Mouse (Mus musculus): ENCODE measurements at regions not wholly inside any gene's neighbourhood (a gene's known extent, or its start where the extent isn't known, plus 50 kb on each side); places are given as distances from the start of the nearest gene placed in this dataset.
"Not testable (repeated sequence)": the region's sequence is repeated elsewhere in the genome, so short reads cannot be mapped to it uniquely, and the experiment has no call there.

- peak in 1 of 2 experiments; percentile 26 for DNase-seq (ENCODE audit: low spot score in 2 of 2)
Measured at GRCm38 (mm10) chr13:3216070-3216469, 321.8 kb upstream of the Gdi2 start.

DNA sequence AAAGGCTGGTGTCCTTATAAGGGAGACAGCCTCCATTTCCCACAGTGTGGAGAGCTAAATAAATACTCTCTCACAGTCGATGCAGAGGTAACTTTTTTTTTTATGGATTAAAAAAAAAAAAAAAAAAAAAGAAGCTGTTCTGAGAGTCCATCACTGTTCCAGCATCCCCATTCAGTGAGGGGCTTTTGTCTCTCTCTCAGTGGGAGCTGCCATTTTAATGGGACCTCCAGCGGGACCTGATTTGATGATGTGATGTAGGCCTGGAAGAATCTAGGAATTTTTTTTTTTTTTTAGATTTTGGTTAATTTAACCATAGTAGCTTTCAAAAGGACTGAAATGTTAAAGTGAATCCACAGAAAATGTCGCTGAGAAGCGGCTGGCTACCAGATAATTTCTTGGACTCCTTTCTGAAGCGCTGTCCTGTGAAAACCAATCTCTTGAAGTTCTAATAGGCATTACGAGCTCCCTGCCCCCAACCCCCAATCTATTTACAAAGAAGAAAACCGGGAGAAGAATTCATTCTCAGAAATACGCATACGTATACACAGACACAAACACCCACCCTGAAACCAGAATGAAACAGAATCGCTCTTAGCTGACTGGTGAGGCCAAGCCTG, 316.8 kb upstream of the Gdi2 start:
- not testable (repeated sequence) for DNase-seq (ENCODE audit: low spot score in 2 of 2)

GRCm38 (mm10) chr13:3221622-3222021, 316.2 kb upstream of the Gdi2 start:
- DNase-seq (ENCODE audit: low spot score in 2 of 2) = no peak

- no peak for DNase-seq (ENCODE audit: low spot score in 2 of 2)
Measured at GRCm38 (mm10) chr13:3258379-3258778, 279.5 kb upstream of the Gdi2 start.

DNA sequence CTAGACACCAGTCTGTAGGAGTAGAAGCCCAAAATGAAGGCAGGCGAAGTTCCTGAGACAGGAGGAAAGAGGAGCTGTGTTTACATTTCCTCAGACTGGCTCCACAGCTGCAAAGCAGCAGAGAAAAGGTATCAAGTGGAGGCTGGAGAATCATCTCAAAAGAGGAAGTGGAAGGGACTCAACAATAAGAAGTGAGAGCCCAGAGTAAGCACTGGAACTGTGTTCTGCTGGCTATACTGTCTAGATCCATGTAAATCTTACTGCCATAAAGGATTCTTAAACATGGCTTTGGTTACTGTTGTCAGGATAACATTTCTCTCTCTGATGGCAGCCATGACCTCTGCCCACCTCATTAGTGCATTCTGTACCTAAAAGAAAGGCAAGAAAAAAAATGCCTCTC, 261.7 kb upstream of the Gdi2 start:
- DNase-seq (ENCODE audit: low spot score in 2 of 2) = not testable (repeated sequence)
